Mouse (Mus musculus): ENCODE data around the gene Alox12. TPM values are rescaled to one million over a fixed set of nuclear protein-coding genes. Genes with fewer than 3 reads are reported as not detected.

The Alox12 gene
- total RNA-seq, 2 experiments from 2014 or later = 0.25 to 0.43 TPM

DNA sequence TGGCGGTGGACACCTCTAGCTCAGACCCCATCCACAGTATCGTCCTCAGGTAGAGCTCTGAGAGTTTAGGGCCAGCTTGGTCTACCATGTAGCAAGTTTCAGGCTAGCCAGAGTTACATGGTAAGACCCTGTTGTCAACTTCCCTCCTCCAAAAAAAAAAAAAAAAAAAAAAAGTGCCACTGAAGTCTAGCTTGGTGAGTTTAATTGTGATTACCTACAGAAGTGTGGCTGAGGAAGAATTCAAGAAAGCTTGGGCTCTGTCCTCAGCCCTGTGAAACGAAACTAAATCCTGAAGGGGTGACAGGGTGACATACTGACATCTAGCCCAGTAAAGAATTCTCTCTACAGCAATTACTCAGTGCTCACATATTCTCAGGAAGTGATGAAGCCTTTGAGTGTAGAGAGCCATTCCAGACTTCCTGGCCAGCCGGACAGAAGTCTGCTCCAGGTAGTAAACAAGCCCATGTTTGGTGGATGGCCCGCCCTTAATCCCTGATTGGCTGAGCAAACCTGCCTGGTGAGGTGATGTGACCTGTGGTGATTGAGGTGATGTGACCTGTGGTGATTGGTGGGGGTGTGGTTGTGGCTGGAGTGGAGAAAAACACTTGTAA is 46.3 kb downstream of the Alox12 start:
- intact Hi-C loops (cut with DNase I) = no loop called here
- no peak for DNase-seq (ENCODE audit: low spot score in 2 of 2)

DNA sequence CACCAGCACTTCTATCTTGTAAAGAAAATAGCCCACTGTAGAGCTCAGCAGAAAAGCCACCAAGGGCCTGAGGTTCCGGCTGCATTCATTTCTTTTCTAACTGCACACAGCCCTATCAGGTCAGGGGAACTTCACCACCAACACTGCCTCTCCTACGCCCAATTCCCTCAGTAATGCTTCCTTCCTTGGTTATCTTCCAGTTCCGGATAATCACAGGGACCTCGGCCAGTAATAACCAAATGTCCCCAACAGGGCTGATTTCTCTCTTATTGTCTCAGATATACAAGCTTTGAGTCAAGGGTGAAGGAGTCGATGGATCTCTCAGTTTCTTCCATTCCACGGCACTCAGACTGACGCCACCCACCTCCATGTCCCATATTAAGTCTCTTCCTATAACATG is 47.9 kb downstream of the Alox12 start:
- no peak for DNase-seq (ENCODE audit: low spot score in 2 of 2)
- intact Hi-C loops (cut with DNase I) = no loop called here

DNA sequence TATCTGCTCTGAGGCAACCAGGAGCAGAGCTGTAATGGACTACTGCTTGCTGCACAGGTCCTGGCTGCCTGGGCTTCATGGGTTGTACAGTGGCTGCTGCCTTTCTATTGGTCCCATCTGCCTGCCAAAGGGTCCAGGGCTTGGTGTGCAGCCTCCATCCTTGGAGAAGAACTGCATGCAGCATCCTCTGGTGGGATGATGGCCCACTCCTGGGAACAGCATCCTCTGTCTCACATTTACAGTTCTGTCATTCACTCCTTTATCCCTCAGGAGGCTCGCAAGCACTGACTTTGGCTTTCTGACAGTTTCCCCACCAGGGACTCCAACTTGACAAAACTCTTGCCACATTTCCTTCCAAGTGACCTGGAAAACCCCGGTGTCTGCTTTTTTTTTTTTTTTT is 48.4 kb downstream of the Alox12 start:
- DNase-seq (ENCODE audit: low spot score in 2 of 2) = no peak
- intact Hi-C loops (cut with DNase I) = no loop called here

DNA sequence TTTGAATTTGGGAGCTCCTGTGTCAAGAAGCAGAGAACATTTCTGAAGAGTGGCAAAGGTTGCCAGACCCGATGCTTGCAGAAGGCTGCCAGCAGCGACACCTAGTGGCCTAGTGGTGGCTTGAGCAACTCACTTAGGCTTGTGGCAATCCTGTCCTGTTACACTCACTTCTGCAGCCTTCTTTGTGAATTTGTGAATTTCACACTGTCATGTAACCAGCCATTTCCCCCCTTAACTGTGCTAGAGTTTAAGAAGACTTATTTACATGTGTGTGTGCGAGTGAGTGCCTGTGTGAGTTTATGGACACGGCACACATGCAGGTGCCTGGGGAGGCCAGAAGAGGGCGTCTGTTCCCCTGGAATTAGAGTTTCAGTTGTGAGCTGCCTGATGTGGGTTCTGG is 53.5 kb downstream of the Alox12 start:
- intact Hi-C loops (cut with DNase I) = loop anchor here (2.0 kb wide), 1 partner anchor 127 kb away; no protein-coding TSS in a partner anchor
- DNase-seq (ENCODE audit: low spot score in 2 of 2) = peak; percentile 61 to 62

DNA sequence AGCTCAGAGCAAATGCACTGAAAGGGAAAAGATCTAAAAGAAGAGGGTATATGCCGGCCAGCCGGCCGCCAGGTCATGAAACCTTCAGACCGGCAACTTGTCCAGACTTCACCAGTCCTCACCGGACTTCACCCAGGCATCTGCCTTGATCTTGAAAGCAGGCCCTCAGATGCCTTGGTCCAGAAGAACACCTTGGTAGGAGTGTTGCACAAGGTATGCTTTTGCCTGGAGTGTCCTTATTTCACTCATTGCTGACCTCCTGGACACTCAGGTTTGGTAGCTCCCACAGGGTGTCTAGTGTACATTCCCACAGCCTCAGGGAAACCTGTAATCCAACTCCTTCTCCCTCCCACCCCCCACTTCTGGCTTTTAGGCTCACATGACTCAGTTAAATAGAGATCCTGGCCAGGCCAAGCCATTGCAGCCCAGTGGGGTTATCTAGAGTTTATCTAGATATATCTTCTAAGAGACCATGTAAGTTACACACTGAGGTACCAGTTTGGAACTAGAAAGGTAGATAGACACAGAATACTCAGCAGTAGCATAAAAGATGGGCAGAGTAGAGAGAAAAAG is 55.0 kb downstream of the Alox12 start:
- intact Hi-C loops (cut with DNase I) = loop anchor here (2.0 kb wide), 1 partner anchor 125 kb away; no protein-coding TSS in a partner anchor
- no peak for DNase-seq (ENCODE audit: low spot score in 2 of 2)

DNA sequence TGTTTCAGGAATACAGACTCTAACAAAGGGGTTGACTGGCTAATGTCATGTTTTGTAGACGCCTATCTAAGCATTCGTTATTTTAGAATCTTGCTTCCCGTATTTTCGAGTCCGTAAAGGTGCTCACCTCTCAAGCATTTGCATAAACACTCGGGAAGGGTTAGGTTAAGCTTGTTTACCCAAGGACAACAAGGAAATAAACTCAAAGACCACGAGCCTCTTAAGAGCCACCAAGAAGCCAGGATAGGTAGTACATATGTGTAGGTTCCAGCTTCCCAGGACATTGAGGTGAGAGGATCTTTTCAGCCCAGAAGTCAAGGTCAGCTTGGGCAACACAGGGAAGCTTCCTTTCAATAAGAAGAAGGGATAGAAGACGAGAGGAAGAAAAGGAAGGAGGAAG is 56.0 kb downstream of the Alox12 start:
- DNase-seq (ENCODE audit: low spot score in 2 of 2) = no peak
- intact Hi-C loops (cut with DNase I) = no loop called here

DNA sequence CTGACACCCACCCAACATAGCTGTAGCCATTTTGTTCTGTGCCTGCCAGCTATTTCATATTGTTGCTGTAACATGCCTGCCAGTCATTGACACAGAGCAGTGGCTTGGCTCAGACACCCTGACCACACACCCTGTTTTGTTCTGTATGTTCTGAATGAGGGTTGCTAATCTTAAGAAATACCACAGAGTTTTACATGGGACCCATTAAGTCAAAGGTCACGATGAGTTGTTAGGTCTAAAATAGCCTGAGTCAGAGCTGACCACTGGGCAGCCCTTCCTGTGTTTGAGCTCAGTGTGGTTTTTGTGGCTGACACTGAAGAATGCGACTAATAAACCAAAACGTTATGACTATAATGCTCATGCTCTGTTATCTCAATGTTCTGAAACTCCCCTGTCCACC is 56.8 kb downstream of the Alox12 start:
- intact Hi-C loops (cut with DNase I) = no loop called here
- no peak for DNase-seq (ENCODE audit: low spot score in 2 of 2)

DNA sequence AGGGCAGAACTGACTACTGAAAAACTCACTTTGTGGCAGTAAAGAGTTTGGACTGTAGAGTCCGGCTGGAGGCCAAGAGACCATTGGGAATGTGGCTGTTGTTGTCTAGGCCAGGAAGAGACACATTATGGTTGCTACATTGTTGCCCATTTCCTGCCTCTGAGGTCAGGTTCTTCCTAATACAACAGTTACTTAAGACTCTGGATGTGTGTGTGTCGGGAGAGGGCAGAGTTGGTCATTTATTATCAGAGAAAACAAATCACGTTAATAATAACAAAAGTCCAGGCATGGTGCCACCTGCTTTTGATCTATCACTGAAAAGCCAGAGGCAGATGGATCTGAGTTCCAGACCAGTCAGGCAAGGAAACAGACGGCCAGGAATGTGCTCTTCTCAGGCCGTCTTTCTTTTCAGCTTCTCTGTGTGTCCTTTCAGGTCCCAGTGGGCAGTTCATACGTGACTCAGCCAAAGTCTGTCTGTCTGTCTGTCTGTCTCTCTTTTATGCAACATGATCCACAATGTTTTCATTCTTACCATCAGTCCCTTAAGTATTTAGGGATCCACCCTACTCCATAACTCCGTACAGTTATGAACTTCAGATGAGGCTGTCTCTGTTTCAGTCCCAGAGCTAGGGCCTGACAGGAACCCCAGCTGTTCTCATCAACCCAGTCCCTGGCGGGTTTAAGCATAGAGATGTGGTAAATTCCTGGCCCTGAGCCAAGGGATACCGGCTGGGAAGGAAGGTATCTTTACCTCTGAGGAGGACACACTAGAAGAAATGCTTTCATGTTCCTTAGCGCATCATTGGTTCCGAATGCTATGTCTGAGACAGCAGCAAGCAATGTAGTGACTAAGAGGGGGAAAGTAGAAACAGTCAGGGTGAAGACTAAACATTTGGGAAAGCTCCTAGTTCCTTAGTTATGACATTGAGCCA is 61.5 kb downstream of the Alox12 start:
- DNase-seq (ENCODE audit: low spot score in 2 of 2) = no peak
- intact Hi-C loops (cut with DNase I) = no loop called here

DNA sequence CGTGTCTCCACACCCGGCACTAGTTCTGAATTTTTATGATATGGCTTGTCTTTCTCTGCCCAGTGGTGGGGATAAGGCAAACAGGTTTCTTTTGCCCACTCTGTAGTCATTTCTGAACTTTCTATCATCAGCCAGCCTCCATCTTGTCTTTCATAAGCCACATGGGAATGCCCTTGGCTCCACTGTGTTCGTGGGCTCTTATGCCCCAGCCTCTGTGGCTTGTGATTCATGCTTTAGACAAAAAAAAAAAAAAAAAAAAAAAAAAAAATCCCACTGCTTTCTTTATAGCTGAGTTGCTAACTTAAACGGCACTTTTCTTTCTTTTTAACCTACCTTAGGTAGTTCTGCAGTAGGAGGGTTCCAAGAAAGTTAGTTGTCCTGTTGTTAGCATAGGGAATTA is 63.0 kb downstream of the Alox12 start:
- intact Hi-C loops (cut with DNase I) = no loop called here
- no peak for DNase-seq (ENCODE audit: low spot score in 2 of 2)

Small RNAs within 50 kb of the gene (microRNA-seq; reads per million reads assigned to microRNA genes)
- gene Mir195a = 1,504 reads per million, percentile 82 among the genes with 10 or more reads in this experiment
- gene Mir497 = not detected
- gene Mir497b = not detected

Other genes starting within 250 kb of the Alox12 start
- 10 to 100 TPM; 54.3 to 58.5 TPM for gene Acadvl, start 239.9 kb downstream of the Alox12 start, total RNA-seq (2021)
- 100 to 1,000 TPM; 867 to 894 TPM for gene Dlg4, start 238.4 kb downstream of the Alox12 start, total RNA-seq (2021)
- gene Asgr1, start 201.3 kb downstream of the Alox12 start, total RNA-seq (2021) = 1 to 10 TPM in 1 of 2 experiments, under 1 TPM in 1; 0.99 to 1.1 TPM
- not detected for gene Asgr2, start 162.7 kb downstream of the Alox12 start, total RNA-seq (2021)
- 1 to 10 TPM in 1 of 2 experiments, under 1 TPM in 1; 0.72 to 1.4 TPM for gene Mgl2, start 125.0 kb downstream of the Alox12 start, total RNA-seq (2021)
- gene Clec10a, start 99.2 kb downstream of the Alox12 start, total RNA-seq (2021) = 1 to 10 TPM; 1.3 to 1.8 TPM
- gene Slc16a11, start 42.6 kb downstream of the Alox12 start, total RNA-seq (2021) = 10 to 100 TPM; 30.7 to 38.2 TPM
- 1 to 10 TPM; 7.2 to 8.1 TPM for gene Slc16a13, start 34.3 kb downstream of the Alox12 start, total RNA-seq (2021)
- 1 to 10 TPM; 1.7 to 1.8 TPM for gene Bcl6b, start 25.6 kb downstream of the Alox12 start, total RNA-seq (2021)
- 10 to 100 TPM; 46.9 to 50.3 TPM for gene 0610010K14Rik, start 17.4 kb downstream of the Alox12 start, total RNA-seq (2021)
- gene Gm21988, start 15.5 kb downstream of the Alox12 start, total RNA-seq (2021) = 1 to 10 TPM; 5.3 to 6.4 TPM
- 100 to 1,000 TPM; 246 to 287 TPM for gene Rnasek, start 15.5 kb downstream of the Alox12 start, total RNA-seq (2021)
- under 1 TPM; 0.17 to 0.54 TPM for gene Alox12e, start 67.3 kb upstream of the Alox12 start, total RNA-seq (2021)
- under 1 TPM in 1 of 2 experiments, not detected in 1; 0.39 TPM for gene Alox15, start 96.7 kb upstream of the Alox12 start, total RNA-seq (2021)
- 10 to 100 TPM; 35.5 to 37.0 TPM for gene Pelp1, start 154.7 kb upstream of the Alox12 start, total RNA-seq (2021)
- gene Arrb2, start 177.3 kb upstream of the Alox12 start, total RNA-seq (2021) = 10 to 100 TPM; 55.5 to 76.0 TPM
- 10 to 100 TPM; 14.0 to 16.7 TPM for gene Med11, start 196.6 kb upstream of the Alox12 start, total RNA-seq (2021)
- gene Zmynd15, start 204.1 kb upstream of the Alox12 start, total RNA-seq (2021) = under 1 TPM; 0.12 to 0.86 TPM
- 1 to 10 TPM in 1 of 2 experiments, under 1 TPM in 1; 0.94 to 1.0 TPM for gene Cxcl16, start 204.6 kb upstream of the Alox12 start, total RNA-seq (2021)
- not detected for gene Tm4sf5, start 249.9 kb upstream of the Alox12 start, total RNA-seq (2021)